Mouse (Mus musculus): ENCODE measurements around the gene Plekho1. TPM values are rescaled to one million over a fixed set of nuclear protein-coding genes. Genes with fewer than 3 reads are reported as not detected.
"Not testable (repeated sequence)": the region's sequence is repeated elsewhere in the genome, so short reads cannot be mapped to it uniquely, and the experiment has no call there.

The Plekho1 gene
- polyA plus RNA-seq, 1 experiment from 2014 or later = 37.0 TPM

- no peak for DNase-seq (ENCODE audit: low spot score)
These were observed 13.7 kb downstream of the Plekho1 start for GRCm38 (mm10) chr3:95982129-95982528.

DNA sequence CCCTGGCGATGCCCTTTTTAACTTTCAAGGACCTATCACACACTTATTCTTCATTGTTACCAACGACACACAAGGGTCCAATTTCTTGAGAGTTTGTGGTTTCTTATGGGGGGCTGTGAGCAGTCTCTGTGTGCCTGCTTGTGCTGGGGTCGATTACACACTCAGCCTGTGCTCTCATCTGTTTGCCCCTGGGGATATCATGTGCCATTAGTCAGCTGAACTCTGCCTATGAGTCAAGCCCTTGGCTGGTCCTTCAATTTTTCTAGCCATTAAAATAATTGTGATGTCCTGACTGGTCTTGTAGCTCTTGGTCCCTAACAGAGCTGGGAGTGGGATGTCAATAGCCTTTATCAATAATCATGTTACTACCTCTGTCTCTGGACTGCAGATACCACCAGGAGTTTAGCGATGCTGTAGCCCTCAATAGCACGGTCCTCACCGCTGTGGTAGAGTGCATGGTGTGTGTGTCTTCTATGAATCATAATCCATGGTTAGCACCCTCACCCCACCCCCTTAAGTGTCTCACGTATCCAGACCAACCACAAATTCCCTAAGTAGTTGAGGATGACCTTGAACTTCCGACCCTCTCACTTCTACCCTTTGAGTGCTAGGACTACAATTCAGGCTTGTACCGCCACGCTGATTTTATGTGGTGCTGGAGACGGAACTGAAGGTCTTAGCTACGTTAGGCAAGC lies 15.4 kb downstream of the Plekho1 start:
- DNase-seq (ENCODE audit: low spot score) = no peak

DNA sequence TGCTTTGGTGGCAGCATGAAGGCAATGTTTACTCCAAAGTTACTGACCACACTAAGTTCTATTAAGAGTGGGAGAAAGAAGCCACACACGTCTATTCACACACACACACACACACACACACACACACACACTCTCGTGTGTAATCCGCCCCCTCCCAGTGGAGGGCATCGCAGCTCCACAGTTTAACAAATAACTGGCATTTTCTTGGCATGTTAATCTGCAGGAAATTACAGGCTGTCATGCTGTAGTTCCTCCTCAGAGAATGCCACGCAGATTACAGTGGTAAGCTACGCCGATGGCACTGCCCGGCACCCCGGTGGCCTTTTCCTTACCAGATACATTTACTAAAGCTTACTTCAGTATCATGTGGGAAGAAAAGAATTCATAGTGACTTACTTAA lies 17.5 kb downstream of the Plekho1 start:
- no peak for DNase-seq (ENCODE audit: low spot score)

DNA sequence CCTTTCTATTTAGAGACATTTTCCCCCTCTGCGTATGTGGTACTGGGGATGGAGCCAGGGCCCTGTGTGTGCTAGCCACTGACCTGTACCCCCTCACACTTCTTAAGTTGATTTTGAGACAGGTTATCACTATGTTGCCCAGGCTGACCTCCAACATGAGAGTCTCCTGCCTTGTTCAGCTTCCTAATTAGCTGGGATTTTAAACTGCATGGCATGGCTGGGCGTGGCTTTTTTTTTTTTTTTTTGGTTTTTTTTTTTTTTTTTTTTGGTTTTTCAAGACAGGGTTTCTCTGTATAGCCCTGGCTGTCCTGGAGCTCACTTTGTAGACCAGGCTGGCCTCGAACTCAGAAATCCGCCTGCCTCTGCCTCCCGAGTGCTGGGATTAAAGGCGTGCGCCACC lies 18.2 kb downstream of the Plekho1 start:
- DNase-seq (ENCODE audit: low spot score) = not testable (repeated sequence)

GRCm38 (mm10) chr3:95977079-95977478 lies 18.7 kb downstream of the Plekho1 start:
- DNase-seq (ENCODE audit: low spot score) = no peak

- DNase-seq (ENCODE audit: low spot score) = peak; percentile 94
These were observed 22.7 kb downstream of the Plekho1 start for GRCm38 (mm10) chr3:95972873-95973634.

DNA sequence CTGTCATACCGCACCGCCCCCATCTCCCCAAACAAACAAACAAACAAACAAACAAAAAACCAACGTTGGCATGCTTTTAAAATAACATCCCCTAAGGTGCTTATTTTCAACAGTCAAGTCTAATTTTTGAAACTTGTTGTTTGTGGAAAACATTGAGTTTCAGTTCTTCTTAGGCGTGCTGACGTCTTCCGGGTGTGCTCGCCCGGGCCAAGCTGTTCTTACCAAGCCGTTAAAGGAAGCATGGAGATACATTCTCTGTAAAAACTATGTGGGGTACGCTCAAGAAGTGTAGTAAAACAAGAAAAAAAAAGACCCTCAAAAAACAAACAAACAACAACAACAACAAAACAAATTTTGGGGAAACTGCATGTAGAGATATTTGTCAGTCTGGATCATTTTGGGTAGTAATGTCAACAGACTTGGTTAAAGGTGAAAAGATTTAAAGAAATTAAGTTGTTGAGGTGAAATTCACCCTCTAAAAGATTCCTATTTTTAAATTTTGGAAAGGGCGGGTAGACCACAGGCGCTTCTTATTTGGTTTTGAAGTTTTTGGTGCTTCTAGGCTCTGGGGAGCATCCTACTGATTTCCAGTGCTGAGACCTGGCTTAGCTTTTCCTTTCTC lies 23.4 kb downstream of the Plekho1 start:
- DNase-seq (ENCODE audit: low spot score) = peak; percentile 55

DNA sequence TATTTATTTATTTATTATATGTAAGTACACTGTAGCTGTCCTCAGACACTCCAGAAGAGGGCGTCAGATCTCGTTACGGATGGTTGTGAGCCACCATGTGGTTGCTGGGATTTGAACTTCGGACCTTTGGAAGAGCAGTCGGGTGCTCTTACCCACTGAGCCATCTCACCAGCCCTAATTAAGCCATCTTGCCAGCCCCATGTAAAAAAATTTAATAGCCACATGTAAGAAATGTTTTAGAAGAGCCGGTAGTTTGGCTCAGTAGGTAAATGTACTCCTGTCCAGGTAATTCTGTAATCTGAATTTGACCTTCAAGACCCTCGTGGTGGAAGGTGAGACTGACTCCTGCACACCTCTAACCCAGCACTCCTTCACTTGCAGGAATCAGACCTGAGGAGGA lies 25.1 kb downstream of the Plekho1 start:
- not testable (repeated sequence) for DNase-seq (ENCODE audit: low spot score)

DNA sequence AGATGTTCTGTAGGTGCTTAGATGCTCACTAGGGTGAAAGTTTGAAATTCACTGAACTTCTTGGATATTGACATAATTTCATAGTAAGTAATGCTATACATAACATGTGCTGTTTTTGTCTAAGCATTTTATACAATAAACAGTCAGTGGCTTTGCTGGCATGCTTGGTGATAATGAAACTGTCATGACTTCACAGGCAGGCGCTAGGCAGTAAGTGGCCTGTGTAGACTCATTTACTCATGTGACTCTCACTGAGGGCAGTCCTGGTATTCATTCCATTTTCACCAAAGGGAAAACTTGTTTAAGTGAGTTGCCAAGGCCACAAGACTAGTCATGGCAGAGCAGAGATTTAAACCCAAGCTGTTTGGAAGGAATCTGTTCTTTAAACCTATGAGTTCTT lies 26.5 kb downstream of the Plekho1 start:
- DNase-seq (ENCODE audit: low spot score) = no peak

- peak; percentile 79 for DNase-seq (ENCODE audit: low spot score)
These were observed 30.0 kb downstream of the Plekho1 start for GRCm38 (mm10) chr3:95965518-95966451.

DNA sequence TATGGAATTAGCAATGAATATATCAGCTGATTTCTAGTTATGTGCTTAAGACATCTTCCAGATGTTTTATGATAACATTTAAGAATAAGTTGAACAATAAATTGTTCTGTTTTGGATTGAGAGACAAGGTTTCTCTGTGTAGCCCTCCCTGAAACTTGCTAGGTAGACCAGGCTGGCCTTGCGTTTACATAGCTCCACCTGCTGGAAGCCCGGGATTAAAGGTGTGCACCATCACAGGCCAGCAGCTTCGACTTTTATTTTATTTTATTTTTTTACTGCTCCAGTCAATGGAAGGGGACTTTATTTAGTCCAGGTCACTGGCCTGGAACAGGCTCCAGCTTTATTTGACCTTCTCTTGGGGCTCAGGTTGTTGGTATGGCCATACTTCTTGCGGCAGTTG lies 32.1 kb downstream of the Plekho1 start:
- DNase-seq (ENCODE audit: low spot score) = peak; percentile 63

DNA sequence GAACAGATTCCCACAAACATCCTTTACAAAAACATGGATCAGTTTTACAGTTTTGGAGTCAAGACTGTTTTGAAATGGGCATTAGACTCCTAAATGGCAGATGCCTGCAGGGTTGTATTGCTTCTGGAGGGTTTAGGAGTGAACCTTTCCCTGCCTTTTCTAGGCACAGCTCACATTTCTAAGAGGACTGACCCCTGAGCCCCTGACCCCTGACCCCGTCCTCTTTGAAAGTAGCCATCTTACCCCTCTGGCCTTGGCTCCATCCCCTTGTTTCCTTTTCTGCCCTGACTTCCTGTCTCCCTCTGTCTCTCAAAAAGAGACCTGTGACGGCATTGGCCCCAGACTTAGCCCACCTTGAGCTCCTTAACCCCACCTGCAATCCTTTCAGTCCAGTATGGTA lies 32.6 kb downstream of the Plekho1 start:
- DNase-seq (ENCODE audit: low spot score) = no peak

GRCm38 (mm10) chr3:95962182-95962581 lies 33.6 kb downstream of the Plekho1 start:
- DNase-seq (ENCODE audit: low spot score) = not testable (repeated sequence)

- peak; percentile 34 for DNase-seq (ENCODE audit: low spot score)
These were observed 36.0 kb downstream of the Plekho1 start for GRCm38 (mm10) chr3:95959807-95960206.

- DNase-seq (ENCODE audit: low spot score) = peak; percentile 71
These were observed 36.7 kb downstream of the Plekho1 start for GRCm38 (mm10) chr3:95959082-95959481.

DNA sequence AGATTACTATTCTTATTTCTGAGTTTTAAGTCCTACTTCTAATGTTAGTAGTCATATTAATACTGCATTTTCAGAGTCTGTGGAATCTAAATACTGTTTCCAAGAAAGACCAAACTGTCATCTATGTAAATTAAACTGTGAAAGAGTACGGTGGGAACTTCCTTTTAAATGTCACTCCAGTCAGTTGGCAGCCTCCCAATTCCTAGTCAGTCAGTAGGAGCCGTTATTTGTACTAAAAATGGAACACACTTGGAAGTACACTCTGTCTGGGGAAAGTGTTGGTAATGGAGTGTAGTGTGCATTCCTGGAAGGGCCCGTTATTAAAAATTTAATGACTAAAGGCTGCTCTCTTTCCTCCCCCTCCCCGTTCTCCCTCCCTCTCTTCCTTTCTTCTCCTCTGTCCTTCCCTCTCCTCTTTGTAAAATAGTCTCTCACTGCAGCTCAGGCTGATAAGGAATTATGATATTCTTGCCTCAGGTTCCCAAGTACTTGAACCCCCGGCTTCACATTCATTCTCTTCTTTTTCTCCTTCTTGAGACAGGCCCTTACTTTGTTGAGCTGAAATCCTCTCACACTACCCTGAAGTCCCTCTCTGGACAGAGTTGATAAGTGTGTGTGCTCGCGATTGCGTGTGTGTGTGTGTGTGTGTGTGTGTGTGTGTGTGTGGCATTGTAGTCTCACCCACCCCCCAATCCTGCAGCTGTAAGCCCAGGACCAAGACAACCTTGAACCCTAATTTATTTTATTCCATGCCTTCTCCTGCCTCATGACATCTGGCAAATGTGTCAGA lies 38.2 kb downstream of the Plekho1 start:
- no peak for DNase-seq (ENCODE audit: low spot score)

GRCm38 (mm10) chr3:95955318-95955717 lies 40.5 kb downstream of the Plekho1 start:
- DNase-seq (ENCODE audit: low spot score) = no peak

- DNase-seq (ENCODE audit: low spot score) = not testable (repeated sequence)
These were observed 41.1 kb downstream of the Plekho1 start for GRCm38 (mm10) chr3:95954648-95955173.

DNA sequence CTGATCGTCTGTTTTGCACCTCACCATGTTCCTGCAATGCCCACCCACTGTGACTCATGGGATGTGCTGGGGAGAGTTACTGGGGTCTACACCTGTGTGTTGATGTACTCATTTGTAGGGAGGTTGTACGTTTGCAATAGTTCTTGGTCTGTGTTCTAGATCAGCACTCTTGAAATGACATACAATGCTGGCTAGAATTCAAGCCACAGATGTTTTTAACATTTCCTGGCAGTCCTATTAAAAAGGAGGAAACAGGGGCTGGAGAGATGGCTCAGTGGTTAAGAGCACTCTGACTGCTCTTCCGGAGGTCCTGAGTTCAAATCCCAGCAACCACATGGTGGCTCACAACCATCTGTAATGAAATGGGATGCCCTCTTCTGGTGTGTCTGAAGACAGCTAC lies 42.3 kb downstream of the Plekho1 start:
- DNase-seq (ENCODE audit: low spot score) = no peak

DNA sequence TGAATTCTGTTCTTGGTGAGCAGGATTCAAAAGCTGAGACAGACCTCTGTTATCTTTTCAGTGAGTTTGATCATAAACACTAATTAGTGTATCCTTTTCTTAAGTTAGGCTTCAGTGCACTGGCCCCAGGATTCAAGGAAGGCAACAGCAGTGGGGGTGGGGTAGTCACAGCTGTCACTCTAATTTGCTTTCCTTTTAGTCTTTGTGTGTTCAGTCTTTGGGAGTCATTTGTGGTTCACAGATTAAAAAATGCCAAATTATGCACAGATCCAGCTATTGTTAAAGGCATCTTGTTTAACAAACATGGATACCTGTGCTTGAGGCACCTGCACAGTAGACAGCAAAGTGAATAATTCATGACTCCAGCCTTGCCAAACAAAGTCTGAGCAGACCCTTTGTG lies 42.8 kb downstream of the Plekho1 start:
- no peak for DNase-seq (ENCODE audit: low spot score)
